Mouse (Mus musculus): ENCODE data around the gene 4933414I15Rik.

Gene 4933414I15Rik

GRCm38 (mm10) chr11:50943506-50943905 lies at the start of gene 4933414I15Rik:
Gene 4933414I15Rik, minus strand, starts transcription at chr11:50943765.
- DNase-seq (ENCODE audit: low spot score in 2 of 2) = no peak

- DNase-seq (ENCODE audit: low spot score in 2 of 2) = no peak
These were observed 38.1 kb upstream of the 4933414I15Rik start, which contains the start of gene Olfr1377 for GRCm38 (mm10) chr11:50981667-50982066. Gene Olfr1377, plus strand, starts transcription at chr11:50981967.

- no peak for DNase-seq (ENCODE audit: low spot score in 2 of 2)
These were observed 33.7 kb upstream of the 4933414I15Rik start for GRCm38 (mm10) chr11:50977216-50977615.

- no peak for DNase-seq (ENCODE audit: low spot score in 2 of 2)
These were observed 22.7 kb upstream of the 4933414I15Rik start, which contains the start of gene Olfr1378 for GRCm38 (mm10) chr11:50966230-50966629. Gene Olfr1378, plus strand, starts transcription at chr11:50966530.

- DNase-seq (ENCODE audit: low spot score in 2 of 2) = no peak
These were observed 21.3 kb upstream of the 4933414I15Rik start for GRCm38 (mm10) chr11:50964886-50965285.

GRCm38 (mm10) chr11:50953665-50954064 lies 10.1 kb upstream of the 4933414I15Rik start, which contains the start of gene Prop1:
Gene Prop1, minus strand, starts transcription at chr11:50953765.
- DNase-seq (ENCODE audit: low spot score in 2 of 2) = no peak

GRCm38 (mm10) chr11:50952290-50952689 lies 8.7 kb upstream of the 4933414I15Rik start:
- DNase-seq (ENCODE audit: low spot score in 2 of 2) = no peak

GRCm38 (mm10) chr11:50942386-50942785 lies 1.2 kb downstream of the 4933414I15Rik start:
- DNase-seq (ENCODE audit: low spot score in 2 of 2) = no peak

- DNase-seq (ENCODE audit: low spot score in 2 of 2) = no peak
These were observed 3.8 kb downstream of the 4933414I15Rik start for GRCm38 (mm10) chr11:50939621-50940366.

GRCm38 (mm10) chr11:50938435-50938834 lies 5.1 kb downstream of the 4933414I15Rik start:
- no peak for DNase-seq (ENCODE audit: low spot score in 2 of 2)

- no peak for DNase-seq (ENCODE audit: low spot score in 2 of 2)
These were observed 11.5 kb downstream of the 4933414I15Rik start for GRCm38 (mm10) chr11:50932040-50932439.

GRCm38 (mm10) chr11:50931451-50931866 lies 12.1 kb downstream of the 4933414I15Rik start, which contains the start of gene Zfp354b:
Gene Zfp354b, minus strand, starts transcription at chr11:50931633.
- peak in 1 of 2 experiments; percentile 17 for DNase-seq (ENCODE audit: low spot score in 2 of 2)

GRCm38 (mm10) chr11:50931021-50931420 lies 12.5 kb downstream of the 4933414I15Rik start:
- DNase-seq (ENCODE audit: low spot score in 2 of 2) = no peak

- no peak for DNase-seq (ENCODE audit: low spot score in 2 of 2)
These were observed 13.0 kb downstream of the 4933414I15Rik start for GRCm38 (mm10) chr11:50930469-50931014.

- peak; percentile 57 to 80 for DNase-seq (ENCODE audit: low spot score in 2 of 2)
These were observed 27.8 kb downstream of the 4933414I15Rik start, which contains the start of gene Zfp2 for GRCm38 (mm10) chr11:50915671-50916320. Gene Zfp2, minus strand, starts transcription at chr11:50916165.

GRCm38 (mm10) chr11:50914461-50914860 lies 29.1 kb downstream of the 4933414I15Rik start:
- DNase-seq (ENCODE audit: low spot score in 2 of 2) = no peak

- no peak for DNase-seq (ENCODE audit: low spot score in 2 of 2)
These were observed 30.3 kb downstream of the 4933414I15Rik start for GRCm38 (mm10) chr11:50913301-50913700.

- DNase-seq (ENCODE audit: low spot score in 2 of 2) = no peak
These were observed 35.4 kb downstream of the 4933414I15Rik start for GRCm38 (mm10) chr11:50908136-50908535.

- no peak for DNase-seq (ENCODE audit: low spot score in 2 of 2)
These were observed 46.2 kb downstream of the 4933414I15Rik start for GRCm38 (mm10) chr11:50897359-50897758.

- DNase-seq (ENCODE audit: low spot score in 2 of 2) = no peak
These were observed 51.1 kb downstream of the 4933414I15Rik start for GRCm38 (mm10) chr11:50892441-50892840.
